22 mouse cellular contexts compared by ENCODE assay signal in genomic region chr3:87553196-87553935, GRCm38 (mm10). TPM values are rescaled to one million over a fixed set of nuclear protein-coding genes. Genes with fewer than 3 reads are reported as not detected.
A peak's percentile ranks its signal among the peaks of the same experiment; 100 is the strongest.
DNase-seq lines count a peak whose midpoint lies in the region; ATAC-seq lines count a peak whose summit lies in the region.
"Had no signal": no experiment of that assay in that cellular context is flagged by ENCODE, and none has a peak within 500 bp of the region (broad histone marks: within the 10 kb centered on the region; RNA-seq: fewer than 3 reads in every experiment).

No protein-coding gene starts in this region.

- H3K4me3 ChIP-seq in heart, embryonic 12.5 days, result no peak overlapping the region
- H3K4me3 ChIP-seq in midbrain, embryonic 14.5 days (replicated peaks; ENCODE audit: low read depth, low read length), result no peak overlapping the region
- H3K4me3 ChIP-seq: forebrain, embryonic 13.5 days; heart, embryonic 15.5 days; hindbrain, embryonic 13.5 days; layer of hippocampus, adult 2 months; limb, embryonic 13.5 days; megakaryocyte, embryonic 14.5 days had no signal

- no peak for ATAC-seq in heart, embryonic 12.5 days (ENCODE audit: insufficient number of reproducible peaks, low FRiP score)
- ATAC-seq in midbrain, embryonic 14.5 days (ENCODE audit: low FRiP score, low TSS enrichment), result no peak
- ATAC-seq: forebrain, embryonic 13.5 days; intestine, embryonic 16.5 days; midbrain, embryonic 16.5 days had no signal

- no peak overlapping the region for H3K27ac ChIP-seq in heart, embryonic 12.5 days (ENCODE audit: poor library complexity, severe bottlenecking)
- no peak overlapping the region for H3K27ac ChIP-seq in midbrain, embryonic 14.5 days (replicated peaks; ENCODE audit: low read depth, low read length)
- H3K27ac ChIP-seq: forebrain, embryonic 13.5 days; heart, embryonic 15.5 days; hindbrain, embryonic 13.5 days; kidney, postnatal 0 days; layer of hippocampus, adult 2 months; limb, embryonic 13.5 days had no signal

- no peak overlapping the region for H3K4me2 ChIP-seq in heart, embryonic 12.5 days
- H3K4me2 ChIP-seq in midbrain, embryonic 14.5 days (ENCODE audit: low read length), result no peak overlapping the region
- H3K4me2 ChIP-seq: forebrain, embryonic 13.5 days; heart, embryonic 15.5 days; hindbrain, embryonic 13.5 days; limb, embryonic 13.5 days had no signal

- H3K4me1 ChIP-seq in heart, embryonic 12.5 days (replicated peaks), result peaks cover 29% of the 10 kb centered on the region
- H3K4me1 ChIP-seq in midbrain, embryonic 14.5 days (ENCODE audit: control insufficient read depth, insufficient read depth, low read length), result no peaks in the 10 kb centered on the region

- no peaks in the 10 kb centered on the region for H3K36me3 ChIP-seq in heart, embryonic 12.5 days
- H3K36me3 ChIP-seq in midbrain, embryonic 14.5 days (ENCODE audit: control insufficient read depth, insufficient read depth, low read length), result no peaks in the 10 kb centered on the region
- H3K36me3 ChIP-seq: heart, embryonic 15.5 days; hindbrain, embryonic 13.5 days; limb, embryonic 13.5 days had no signal

- no peaks in the 10 kb centered on the region for H3K9me3 ChIP-seq in heart, embryonic 12.5 days (replicated peaks)
- H3K9me3 ChIP-seq in midbrain, embryonic 14.5 days (ENCODE audit: control insufficient read depth, low read length), result no peaks in the 10 kb centered on the region
- H3K9me3 ChIP-seq: forebrain, embryonic 13.5 days; heart, embryonic 15.5 days; hindbrain, embryonic 13.5 days; limb, embryonic 13.5 days; megakaryocyte, embryonic 14.5 days had no signal

- peak; percentile 23 to 45 for DNase-seq in adrenal gland, postnatal 36 days
- DNase-seq in adrenal gland, adult 18-20 months (ENCODE audit: low spot score in 2 of 2), result no peak
- DNase-seq in heart, postnatal 4 days, result peak; percentile 52
- DNase-seq in Muller cell, postnatal 12 days (ENCODE audit: inconsistent ontology term), result peak; percentile 16
- peak; percentile 100 for DNase-seq in gonadal fat pad, adult 2 months (ENCODE audit: low read depth)
- DNase-seq in layer of hippocampus, postnatal 36 days, result no peak
- DNase-seq in midbrain, embryonic 14.5 days, result no peak
- DNase-seq: cerebellum, adult 9-11 months; embryo, embryonic 11 days; gastrocnemius, postnatal 25 days; spleen, adult 18-20 months; thymus, adult 2 months had no signal

- WGBS in heart, embryonic 12.5 days, result 65% methylated on average over 11 of the region's 11 CpGs
- WGBS in midbrain, embryonic 14.5 days, result 72% methylated on average over 11 of the region's 11 CpGs

- H3K27me3 ChIP-seq in heart, embryonic 12.5 days (replicated peaks), result peaks cover 35% of the 10 kb centered on the region
- no peaks in the 10 kb centered on the region for H3K27me3 ChIP-seq in midbrain, embryonic 14.5 days (ENCODE audit: control insufficient read depth, insufficient read depth, low read length)

- H3K9ac ChIP-seq in heart, embryonic 12.5 days, result no peak overlapping the region
- no peak overlapping the region for H3K9ac ChIP-seq in midbrain, embryonic 14.5 days (replicated peaks; ENCODE audit: low read length)
- H3K9ac ChIP-seq: forebrain, embryonic 13.5 days; heart, embryonic 15.5 days; hindbrain, embryonic 13.5 days; limb, embryonic 13.5 days had no signal

RNA-seq across cellular contexts. Expression of gene Etv3, which starts 28.2 kb away (rescaled TPM):
- 10 to 100 TPM; 22.0 to 24.7 TPM for total RNA-seq in adrenal gland, postnatal 36 days (2021)
- total RNA-seq in adrenal gland, adult 18-20 months (2021), result 10 to 100 TPM; 21.1 to 27.1 TPM
- 10 to 100 TPM; 16.8 to 17.6 TPM for total RNA-seq in heart, postnatal 4 days (2021)
- 13.9 and 14.0 TPM in 2 replicates for polyA plus RNA-seq in heart, embryonic 12.5 days (2016; fragmentation: Nextera tagmentation; extraction: Ambion mirVana)
- polyA plus RNA-seq in gonadal fat pad, adult 2 months (2012; rRNA removed), result 15.8 and 16.5 TPM in 2 replicates
- total RNA-seq in layer of hippocampus, postnatal 36 days (2021), result 10 to 100 TPM; 23.2 TPM
- polyA plus RNA-seq in midbrain, embryonic 14.5 days (2014; fragmentation: Nextera tagmentation; extraction: Ambion mirVana), result 7.0 and 8.3 TPM in 2 replicates

Comparison
In these comparisons a context has a peak if more than half of its experiments do, and no peak if none do; other contexts are left out.
1. DNase-seq: peak in adrenal gland, postnatal 36 days (2 of 2), heart, postnatal 4 days (single experiment), Muller cell, postnatal 12 days (single experiment) and gonadal fat pad, adult 2 months (single experiment); none in adrenal gland, adult 18-20 months (0 of 2), layer of hippocampus, postnatal 36 days (0 of 2) and midbrain, embryonic 14.5 days (single experiment).